Mouse (Mus musculus): ENCODE data around the gene Gm29582. TPM values are rescaled to one million over a fixed set of nuclear protein-coding genes. Genes with fewer than 3 reads are reported as not detected.
"Not testable (repeated sequence)": the region's sequence is repeated elsewhere in the genome, so short reads cannot be mapped to it uniquely, and the experiment has no call there.

Gm29582 gene
- polyA plus RNA-seq (2012; rRNA removed) (not detected in 2 replicates), polyA plus RNA-seq (2014; fragmentation: Nextera tagmentation; extraction: Ambion mirVana) (not detected in 2 replicates)

DNA sequence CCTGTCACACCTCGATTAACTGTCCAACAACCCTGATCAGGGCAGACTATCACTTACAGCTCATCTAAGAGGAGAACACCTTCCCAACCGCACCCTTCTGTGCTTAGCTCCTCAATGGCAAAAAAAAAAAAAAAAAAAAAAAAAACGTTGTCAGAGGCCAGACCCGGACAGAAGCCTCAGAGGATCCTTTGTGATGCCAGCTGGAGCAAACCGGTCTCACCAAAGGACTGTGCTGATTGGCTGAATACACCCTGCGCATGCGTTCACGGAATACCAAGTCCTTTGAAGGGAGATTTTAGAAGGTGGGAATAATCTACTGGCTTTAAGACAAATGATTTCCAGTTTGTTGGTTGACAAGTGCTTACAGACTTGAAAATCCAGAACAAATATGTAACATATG, at the start of gene Gm29582:
Gene Gm29582 (minus strand): TSS at position 101 of the 400 bp plus-strand sequence.
- not testable (repeated sequence) for H3K9me3 ChIP-seq (ENCODE audit: control insufficient read depth, low read length); DNase-seq (ENCODE audit: low spot score); H3K4me2 ChIP-seq (replicated peaks; ENCODE audit: low read depth, low read length, severe bottlenecking); ATAC-seq (ENCODE audit: low FRiP score, low read depth); H3K36me3 ChIP-seq (ENCODE audit: control insufficient read depth, insufficient read depth, low read length); H3K4me1 ChIP-seq (ENCODE audit: control insufficient read depth, insufficient read depth, low read length); H3K27ac ChIP-seq (replicated peaks; ENCODE audit: low read depth, low read length); H3K27me3 ChIP-seq (ENCODE audit: control insufficient read depth, insufficient read depth, low read length); H3K9ac ChIP-seq (ENCODE audit: low read depth, low read length, severe bottlenecking); H3K4me3 ChIP-seq (replicated peaks; ENCODE audit: low read length)
- WGBS, result no CpG with 5 or more reads among the region's 8 CpGs

Data from limb, embryonic 14.5 days (tissue).